Mouse (Mus musculus) right cerebral cortex, postnatal 14 days (tissue): ENCODE measurements around the gene Rpp30.
A peak's percentile ranks its signal among the peaks of the same experiment; 100 is the strongest.

Experiments
- DNase-seq: peaks from one replicate; pipeline ENCODE4 v3.0.0; 2022

Gene Rpp30

GRCm38 (mm10) chr19:36083262-36084225 lies at the start of gene Rpp30:
Rpp30 (plus strand) TSS chr19:36083716.
- DNase-seq, result peak; percentile 86

DNA sequence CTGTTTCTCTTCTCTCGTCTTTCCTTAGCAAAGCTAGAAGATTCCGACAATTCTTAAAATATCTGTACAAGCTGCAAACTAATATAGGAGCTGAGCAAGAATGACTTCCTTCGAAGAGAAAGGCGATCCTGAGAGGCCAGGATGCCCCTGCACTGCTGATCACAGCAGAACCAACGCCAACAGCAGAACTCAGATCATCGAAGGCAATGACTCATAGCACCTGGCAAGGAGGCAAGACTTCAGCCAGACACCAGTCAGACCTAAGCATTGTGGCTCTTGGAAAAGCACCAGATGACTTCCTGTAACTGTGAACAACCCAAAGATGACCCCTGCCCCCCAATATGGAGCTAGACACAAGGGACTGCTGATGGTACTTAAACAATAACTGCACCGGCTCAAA lies 37.5 kb upstream of the Rpp30 start:
- DNase-seq, result no peak

- peak; percentile 12 for DNase-seq
These were observed 26.9 kb upstream of the Rpp30 start for GRCm38 (mm10) chr19:36056502-36057221.

DNA sequence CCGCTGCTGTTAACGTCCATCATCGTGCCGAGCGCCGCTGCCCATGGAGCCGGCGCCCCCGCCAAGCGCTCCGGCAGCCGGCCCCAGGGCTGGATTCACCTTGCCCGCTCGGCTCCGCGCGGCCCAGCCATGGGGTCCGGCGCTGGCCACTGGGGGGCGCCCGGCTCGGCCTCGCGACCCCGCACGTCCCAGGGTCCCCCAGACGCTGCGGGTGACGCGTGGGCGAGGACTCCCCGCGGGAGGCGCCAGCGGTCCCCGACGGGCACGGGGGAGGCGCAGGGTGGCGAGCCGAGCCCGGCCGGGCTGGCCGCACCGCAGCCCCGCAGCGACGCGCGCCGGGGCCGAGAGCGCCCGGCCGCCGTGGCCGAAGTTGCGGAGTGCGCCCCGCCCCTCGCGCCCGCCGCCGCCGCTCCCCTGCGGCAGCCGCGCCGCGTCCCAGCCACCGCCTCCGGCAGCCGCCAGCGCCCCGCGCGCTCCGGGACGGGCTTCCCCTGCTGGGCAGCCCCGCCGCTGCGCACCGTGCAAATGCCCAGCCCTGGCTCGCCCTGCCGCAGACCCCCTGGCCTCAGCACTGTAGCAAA lies 26.2 kb upstream of the Rpp30 start, which contains the start of gene Htr7:
TSS of gene Htr7 (minus strand) at position 277 of the 581 bp plus-strand sequence.
- peak; percentile 25 for DNase-seq

GRCm38 (mm10) chr19:36062801-36063529 lies 20.6 kb upstream of the Rpp30 start:
- no peak for DNase-seq

GRCm38 (mm10) chr19:36082606-36083261 lies 782 bp upstream of the Rpp30 start:
- no peak for DNase-seq

DNA sequence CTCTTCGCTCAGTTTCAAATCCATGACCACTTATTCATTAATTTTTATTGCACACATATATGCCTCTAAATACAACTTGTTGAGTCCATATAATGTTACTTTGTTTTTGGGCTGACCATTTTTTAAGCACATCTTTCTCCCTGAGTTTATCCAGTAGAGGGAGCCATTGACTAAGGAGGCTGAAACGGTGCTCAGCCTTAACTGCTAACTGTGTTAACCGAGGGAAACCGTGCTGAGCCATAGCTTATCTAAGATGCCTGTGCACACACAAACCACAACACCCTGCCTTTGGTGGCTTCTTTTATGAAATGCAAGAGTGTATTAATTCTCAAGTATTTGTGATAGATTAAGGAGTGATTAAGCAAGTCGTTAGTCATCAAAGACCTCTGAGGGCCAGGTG lies 7.3 kb downstream of the Rpp30 start:
- no peak for DNase-seq

DNA sequence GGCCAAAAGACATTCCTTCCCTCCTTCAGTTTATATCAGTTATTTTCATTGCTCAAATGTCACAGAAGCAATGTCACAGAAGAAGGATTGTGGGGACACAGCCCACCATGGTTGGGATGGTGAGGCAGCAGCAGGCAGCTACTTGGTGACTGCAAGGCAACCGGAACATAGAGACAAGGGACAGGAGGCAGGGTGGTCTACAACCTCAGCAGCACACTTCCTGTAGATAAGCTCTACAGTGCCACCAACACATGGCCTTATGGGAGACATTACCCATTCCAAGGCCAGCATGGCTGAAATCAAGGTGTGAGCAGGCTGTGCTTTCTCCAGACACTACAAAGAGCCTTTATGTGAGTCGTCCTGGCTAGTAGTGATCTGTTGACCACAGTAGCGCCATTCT lies 13.7 kb downstream of the Rpp30 start:
- no peak for DNase-seq

- DNase-seq, result no peak
These were observed 14.7 kb downstream of the Rpp30 start for GRCm38 (mm10) chr19:36098265-36098664.

DNA sequence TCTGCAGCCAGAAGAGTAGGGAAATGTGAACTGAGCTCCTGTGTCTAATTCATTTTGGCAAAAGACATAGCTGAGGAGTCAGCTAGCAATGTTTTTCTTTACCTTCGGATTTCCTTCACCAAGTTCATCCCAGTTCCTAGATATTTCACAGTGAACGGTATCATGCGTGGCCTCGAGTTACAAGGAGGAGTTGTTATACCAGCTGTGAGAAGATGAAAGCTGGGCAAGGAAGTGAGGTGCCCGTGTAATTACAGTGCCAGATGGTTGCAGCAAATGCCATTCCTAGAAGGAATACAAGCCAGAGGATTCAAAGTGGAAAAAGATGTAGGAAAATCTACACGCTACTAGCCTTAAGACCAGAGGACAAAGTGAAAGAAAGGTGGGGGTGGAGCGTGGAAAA lies 15.4 kb downstream of the Rpp30 start:
- no peak for DNase-seq

DNA sequence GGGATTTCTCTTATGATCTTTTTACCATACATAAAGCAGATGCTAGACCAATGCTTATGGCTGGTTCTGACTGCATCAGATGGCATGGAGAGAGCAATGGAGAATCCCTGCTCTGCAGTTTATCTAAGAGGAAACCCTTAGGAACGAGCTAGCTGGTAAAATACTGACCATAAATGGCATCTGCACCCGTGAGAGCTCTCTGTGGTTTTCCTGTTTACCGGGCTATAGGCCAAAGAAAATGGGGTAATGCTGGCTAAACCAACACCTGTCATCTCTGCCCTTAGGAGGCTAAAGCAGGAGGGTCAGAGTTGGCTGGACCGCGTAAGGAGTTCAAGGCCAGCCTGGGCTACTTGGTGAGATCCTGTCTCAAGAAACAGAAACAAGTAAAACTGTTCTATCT lies 20.4 kb downstream of the Rpp30 start:
- DNase-seq, result no peak

DNA sequence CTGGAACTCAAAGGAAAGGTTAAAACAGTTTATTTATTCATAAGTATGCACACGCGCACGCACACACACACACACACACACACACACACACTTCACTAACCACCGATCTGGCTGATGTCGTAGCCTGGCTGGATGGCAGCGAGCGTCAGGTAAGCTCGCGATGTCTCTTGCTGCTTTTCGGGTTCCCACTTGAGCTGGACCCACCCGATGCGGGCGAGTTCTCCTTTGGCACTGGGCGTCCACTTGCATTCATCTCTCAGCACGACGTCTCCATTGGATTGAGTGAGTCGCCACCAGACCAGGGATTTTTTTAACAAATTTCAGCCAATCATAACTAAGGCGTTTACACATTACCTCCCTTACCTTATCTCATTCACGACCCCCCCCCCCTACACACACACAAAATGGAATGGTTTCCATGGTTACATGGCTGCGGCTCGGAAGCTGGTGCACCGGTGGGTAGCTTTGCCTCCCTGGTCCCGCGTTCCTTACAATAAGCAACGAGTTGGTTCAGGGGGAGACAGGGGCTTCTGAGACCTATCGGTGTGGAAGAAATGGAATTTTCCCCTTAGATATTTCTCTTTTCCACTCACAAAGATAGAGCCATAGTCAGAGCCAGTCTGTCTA lies 25.9 kb downstream of the Rpp30 start:
- DNase-seq, result no peak

GRCm38 (mm10) chr19:36110465-36110864 lies 26.9 kb downstream of the Rpp30 start:
- no peak for DNase-seq

DNA sequence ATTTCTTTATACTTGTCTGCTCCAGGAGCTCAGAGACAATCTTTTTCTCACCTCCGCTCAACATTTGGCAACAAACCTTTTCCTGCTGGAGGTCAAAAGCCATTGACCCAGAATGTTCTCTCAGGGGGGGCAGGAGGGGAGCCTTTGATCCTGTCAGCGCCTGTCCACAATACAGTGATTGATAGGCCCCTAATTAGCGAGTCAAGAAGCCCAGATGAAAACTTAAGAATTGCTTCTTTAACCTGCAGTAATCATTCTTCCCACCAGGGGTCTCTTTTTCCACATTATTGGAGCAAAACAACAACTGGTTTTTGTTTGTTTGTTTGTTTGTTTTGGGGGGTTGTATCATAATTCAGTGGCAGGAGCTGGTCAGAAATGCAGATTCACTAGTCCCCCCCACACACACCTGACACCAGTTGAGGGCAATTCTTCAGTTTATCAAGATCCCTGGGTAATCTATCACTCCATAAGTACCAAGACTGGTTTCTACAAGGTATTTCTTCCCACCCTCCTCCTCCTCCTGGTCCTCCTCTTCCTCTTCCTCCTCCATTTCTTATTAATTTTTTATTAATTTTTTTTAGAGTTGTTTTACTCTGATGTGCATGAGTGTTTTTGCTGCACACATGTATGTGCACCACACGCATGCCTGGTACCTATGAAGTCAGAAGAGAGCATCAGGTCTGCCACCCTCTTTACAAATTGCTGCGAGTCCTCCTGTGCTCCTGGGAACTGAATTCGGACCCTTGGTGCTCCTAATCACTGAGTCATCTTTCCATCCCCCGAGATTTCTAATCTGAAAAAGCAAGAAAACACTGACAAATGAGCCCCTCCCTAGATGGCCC lies 27.8 kb downstream of the Rpp30 start:
- DNase-seq, result no peak

DNA sequence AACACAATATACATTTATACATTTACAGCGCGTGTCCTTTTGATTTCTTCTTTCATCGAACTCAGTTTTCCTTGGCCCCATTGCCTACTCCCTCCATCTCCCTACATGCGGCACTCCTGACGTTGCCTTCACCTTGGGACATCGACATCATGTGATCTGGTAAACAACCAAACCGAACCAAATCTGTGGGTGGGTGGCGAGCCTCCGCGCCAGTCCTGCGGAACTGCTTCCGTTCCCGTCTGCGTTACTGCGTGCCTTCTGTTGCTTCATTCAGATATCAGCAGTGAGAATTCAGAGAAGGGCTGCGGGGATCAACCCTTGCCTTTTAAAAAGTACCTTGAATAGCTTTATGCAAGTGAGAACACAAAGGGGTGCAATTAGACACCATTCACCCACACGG lies 28.5 kb downstream of the Rpp30 start:
- DNase-seq, result peak; percentile 24

DNA sequence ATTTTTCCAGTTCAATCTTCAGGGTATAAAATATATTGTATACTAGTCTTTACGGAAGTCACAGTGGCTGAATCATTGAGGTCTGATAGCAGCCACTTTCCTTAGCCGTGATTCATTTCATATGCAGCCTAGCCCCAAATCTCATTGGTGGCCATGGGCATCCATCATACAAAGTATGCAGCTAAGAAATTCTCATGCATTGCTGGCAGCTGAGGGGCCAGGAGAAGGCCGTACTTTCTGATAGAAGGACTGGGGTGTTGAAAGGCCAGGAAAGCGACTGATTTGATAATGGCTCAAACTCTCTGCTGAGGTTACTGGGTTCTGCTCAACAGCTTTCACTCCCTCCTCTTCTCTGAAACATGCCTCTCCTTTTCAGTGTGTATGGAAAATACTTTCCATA lies 32.7 kb downstream of the Rpp30 start:
- DNase-seq, result no peak

DNA sequence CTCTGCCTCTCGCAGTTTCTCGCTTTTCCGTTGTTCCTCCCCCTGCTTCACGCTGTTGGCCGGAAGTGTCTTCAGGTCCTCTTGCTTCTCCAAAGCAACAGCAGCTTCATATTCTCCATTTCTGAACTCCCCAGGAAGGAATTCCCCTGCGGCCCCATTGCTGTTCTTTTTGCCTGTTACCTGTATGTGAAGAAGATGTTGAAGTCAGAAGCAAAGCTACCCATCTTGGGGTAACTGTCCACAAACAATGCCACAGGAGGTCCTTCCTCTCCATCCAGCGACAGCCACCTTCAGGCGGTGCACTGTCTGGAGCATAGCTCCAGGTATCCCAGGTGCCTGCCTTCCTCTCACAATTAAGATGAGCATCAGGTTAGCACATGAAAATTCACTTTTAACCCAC lies 35.7 kb downstream of the Rpp30 start:
- DNase-seq, result no peak

- no peak for DNase-seq
These were observed 36.4 kb downstream of the Rpp30 start, which contains the start of gene Ankrd1 for GRCm38 (mm10) chr19:36119783-36120471. Ankrd1 (minus strand) TSS chr19:36120099.

DNA sequence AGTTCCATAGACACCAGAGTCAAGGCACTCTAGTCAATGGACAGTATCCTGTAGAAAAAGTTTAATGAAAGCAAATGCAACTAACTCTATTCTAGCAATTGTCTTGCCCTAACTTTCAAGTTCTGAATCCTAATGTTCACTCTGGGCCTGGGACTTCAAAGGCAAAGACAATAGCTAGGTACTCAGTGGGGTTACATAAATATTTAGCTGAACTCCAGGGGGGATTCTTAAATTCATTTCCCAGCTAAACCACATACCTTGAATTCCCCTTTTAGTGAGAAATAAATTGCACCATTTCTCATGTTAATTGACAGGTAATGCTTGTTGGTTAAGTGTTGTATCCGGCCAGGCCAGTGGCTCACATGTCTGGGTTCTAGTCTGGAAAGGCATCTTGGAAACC lies 40.7 kb downstream of the Rpp30 start:
- no peak for DNase-seq

DNA sequence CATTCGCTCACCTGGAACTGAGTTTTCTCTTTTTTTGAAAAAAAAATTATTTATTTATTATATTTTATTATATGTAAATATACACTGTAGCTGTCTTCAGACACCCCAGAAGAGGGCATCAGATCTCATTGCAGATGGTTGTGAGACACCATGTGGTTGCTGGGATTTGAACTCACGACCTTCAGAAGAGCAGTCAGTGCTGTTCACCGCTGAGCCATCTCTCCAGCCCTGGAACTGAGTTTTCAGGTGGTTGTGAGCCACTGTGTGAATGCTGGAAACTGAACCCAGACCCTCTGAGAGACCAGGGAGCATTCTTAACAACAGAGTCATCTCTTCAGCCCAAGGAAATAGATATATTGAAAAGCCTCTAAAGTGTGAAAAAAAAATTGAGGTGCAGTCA lies 44.9 kb downstream of the Rpp30 start:
- DNase-seq, result no peak
